Mouse (Mus musculus) cerebellum, adult 18-20 months (tissue): ENCODE results near the gene Ppp2r5d.
A peak's percentile ranks its signal among the peaks of the same experiment; 100 is the strongest.

Experiments
- DNase-seq, 2 experiments: peaks; one replicate each; pipeline ENCODE4 v3.0.0; 2021

The Ppp2r5d gene

DNA sequence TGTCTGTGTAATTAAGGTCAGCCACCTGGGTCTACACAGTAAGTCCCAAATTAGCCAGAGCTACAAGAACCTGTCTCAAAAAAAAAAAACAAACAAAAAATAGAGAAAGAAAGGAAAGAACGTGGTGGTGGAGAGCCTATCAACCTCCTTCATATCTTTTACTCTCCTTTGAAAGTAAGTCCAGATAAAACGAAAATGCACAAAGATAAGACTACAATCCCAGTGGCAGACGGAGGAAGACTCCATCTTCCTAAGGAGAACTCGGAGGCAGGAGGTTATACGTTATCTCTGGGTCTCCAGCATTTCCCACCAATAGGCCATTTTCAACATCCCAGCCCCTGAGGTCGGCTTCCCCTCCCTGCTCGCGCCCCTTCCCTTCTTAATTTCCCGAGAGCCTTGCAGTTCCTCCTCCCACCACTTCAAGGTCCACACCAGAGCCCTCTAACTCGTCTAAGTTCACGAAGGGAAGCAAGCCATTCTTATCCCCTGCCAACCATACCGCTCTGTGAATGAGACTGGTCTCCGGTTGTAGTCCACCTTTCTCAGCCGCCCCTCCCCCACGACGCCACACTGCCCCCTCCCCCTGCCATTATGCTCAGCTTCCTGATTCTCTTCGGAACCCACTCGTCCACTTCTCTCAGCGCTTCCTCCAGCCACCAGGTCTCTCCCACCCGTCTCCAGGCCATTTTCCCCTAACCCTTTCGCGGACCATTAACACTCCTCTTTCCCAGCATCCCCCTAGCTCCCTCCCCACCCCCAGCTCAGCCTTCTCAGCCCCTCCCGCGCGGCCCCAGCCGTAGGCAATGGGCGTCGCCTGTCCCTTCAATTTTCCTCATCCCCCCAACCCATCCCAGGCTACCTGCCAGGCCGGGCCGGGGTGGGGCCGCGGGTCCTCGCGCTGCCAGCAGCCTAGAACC, 24.8 kb downstream of the Ppp2r5d start:
- peak; percentile 44 to 58 for DNase-seq

DNA sequence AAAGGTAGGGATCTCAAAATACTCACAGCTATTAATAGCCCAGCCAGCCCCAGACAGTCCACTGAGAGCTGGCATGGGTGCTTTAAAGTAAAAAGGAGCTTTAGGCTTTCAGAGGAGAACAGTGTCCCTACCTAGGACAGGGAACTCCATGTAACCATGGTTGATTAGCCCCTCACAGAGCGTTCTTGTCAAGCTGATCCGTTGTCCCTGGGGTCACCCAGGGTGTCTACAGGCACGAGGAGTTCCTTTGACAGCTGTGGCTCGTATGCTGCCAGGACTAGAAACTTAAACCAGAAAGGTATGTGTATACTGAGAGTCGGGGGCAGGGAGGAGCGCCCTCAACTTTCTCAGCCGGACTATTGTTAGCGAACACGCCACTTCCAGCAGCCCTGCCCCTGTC, 26.0 kb downstream of the Ppp2r5d start:
- DNase-seq = no peak

DNA sequence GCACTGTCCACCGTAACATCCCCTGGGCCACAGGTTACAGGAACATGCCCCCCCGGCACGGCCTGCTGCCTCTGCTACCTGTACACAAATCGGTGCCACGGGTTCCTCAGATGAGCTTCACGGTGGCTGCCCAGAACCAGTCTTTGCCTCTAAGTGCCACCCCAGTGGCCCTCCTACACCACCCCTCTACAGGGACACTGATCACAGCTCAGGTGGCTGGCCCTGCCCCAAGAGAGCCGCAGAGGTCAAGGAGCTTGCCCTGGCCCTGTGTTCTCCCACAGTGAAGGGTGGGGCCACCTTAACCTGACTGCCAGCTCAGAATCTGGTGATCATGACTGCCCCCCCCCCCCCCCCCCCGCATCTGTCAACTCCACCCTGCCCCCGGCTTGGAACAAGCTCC, 26.5 kb downstream of the Ppp2r5d start, which contains the start of gene Mea1:
Gene Mea1 (plus strand): TSS at position 378 of the 400 bp plus-strand sequence.
- DNase-seq = no peak

DNA sequence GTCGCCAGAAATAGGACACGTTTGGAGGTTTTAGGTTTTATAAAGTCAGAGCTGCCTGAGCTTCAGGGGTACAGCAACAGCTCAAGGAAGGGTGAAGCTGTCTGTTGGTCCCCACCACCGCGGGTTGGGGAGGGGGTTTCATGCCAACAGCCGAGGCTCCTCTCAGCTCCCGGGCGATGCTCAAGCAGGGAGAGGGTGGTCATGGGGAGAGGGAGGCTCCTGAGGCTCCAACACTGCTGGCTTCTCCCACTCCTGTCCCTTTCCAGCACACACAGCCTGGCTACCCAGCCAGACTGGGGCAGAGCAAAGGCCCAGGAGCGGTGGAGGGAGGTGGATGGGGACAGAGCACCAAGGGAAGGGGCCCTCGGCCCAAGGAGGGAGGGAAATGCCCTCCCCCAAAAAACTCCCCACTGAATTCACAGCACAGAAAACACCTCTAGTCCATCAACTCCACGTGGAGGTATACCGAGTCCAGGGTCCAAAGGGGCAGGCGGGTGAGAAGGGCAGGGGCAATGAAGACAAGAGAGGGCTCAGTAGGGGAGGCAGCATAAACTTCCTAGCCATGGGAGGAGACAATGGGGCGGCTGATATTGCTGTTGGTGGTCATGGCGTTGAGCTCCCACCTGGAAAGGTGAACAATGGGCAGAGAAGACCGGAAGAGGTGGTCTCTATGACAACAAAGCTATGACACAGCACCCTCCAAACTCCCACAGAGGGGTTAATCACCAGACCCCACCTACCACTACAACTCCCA, 30.2 kb downstream of the Ppp2r5d start:
- DNase-seq = peak in 1 of 2 experiments; percentile 24

DNA sequence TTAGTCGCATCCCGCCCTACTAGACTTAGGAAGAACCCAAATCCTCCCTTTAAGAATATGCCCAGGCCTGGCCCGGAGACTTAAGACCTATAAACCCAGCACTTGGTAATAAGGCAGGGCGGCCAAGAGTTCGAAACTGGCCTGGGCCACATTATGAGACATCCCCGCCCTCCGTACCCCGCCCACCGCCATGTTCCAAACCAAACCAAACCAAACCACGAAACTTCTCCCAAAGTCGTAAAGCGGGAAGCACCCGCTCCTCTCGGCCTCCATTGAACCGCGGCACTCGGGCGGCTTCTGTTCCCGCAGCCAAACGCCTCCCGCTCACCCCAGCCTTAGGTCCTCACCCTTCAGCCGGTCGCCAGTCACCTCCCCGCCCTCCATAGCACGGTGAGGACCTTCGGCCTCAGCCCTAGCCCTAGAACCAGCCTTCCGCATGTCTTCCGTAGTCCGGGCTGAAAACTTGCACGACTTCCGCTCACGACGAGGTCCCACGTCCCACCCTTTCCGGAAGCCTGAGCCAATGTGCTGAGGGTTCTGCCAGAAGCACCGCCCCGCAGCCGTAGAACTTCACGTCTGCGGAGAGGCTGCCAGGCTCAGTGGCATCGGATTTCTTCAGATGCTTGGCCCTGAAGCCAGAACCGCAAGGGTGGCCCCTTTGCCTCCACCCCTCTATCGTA, 30.9 kb downstream of the Ppp2r5d start, which contains the start of gene Rrp36:
Gene Rrp36 (minus strand): TSS at position 503 of the 680 bp plus-strand sequence.
- DNase-seq = peak; percentile 85 to 92

DNA sequence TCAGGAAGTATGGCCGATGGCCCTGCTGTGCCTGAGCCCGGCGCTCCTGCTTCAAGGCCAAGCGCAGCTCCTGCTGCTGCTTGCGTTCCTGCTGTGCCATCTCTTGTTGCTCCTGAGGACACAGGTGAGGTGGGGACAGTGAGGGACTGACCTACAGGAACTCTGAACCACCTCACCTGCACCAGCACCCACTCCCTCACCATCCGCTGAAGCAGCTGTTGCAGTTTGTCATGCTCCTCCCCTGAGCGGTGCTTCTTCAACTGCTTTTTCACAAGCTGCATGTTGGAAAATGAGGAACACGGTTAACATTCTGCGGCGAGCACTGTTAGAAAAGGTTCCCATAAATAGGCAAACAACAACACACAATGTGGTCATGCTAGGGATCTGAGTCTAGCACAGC, 35.0 kb downstream of the Ppp2r5d start:
- no peak for DNase-seq

DNA sequence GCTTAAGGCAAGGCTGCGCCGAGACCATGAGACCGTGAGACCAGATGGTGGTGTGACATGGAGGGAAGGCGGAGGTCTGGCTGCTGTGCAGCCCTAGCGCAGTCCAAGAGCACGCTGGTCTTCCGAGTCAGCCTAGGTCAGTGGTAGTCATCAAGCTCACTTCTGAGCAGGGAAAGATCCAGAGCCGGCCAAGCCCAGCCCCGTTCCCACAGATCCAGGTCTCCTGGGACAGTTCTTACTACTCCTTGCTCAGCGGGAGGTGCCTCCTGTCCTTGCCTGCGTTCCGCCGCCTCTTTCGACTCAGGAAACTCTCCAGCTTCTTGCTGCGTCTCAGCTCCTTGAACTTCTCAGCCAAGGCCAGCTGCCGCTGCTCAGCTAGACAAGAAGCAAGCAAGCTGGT, 37.2 kb downstream of the Ppp2r5d start:
- no peak for DNase-seq

DNA sequence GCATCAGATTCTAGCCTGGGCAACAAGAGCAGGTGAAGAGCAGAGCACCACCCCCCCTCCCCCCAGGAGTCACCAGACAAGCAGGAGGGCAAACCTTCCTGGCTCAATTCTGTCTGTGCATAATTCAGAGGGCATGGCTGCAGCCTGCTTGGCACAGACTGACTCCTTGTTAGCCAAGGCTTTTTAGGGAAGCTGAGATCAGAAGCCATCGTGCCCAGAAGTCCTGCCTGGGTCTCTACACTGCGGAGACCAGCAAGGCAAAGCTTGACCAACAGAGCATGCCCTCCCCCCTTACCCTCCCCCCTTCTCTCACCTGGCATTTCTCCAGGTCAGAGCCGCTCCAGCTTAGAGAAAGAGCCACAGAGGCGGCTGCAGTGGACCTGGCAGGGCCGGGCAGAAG, 42.2 kb downstream of the Ppp2r5d start:
- DNase-seq = peak; percentile 69 to 79

DNA sequence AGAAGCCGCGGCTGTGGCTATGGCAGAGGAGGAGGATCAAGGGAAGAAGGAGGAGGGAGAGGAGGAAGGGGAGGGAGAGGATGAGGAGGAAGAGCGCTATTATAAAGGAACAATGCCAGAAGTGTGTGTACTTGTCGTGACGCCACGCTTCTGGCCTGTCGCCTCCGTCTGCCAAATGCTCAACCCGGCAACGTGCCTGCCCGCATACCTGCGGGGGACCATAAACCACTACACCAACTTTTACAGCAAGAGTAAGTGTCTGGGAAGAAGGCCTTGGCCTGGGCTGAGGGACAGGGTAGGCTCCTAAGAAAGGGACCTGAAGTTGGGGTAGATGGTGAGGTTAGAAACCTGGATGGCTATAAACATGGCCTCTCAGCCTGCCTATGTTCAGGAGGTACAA, 42.9 kb downstream of the Ppp2r5d start:
- peak; percentile 69 to 74 for DNase-seq

DNA sequence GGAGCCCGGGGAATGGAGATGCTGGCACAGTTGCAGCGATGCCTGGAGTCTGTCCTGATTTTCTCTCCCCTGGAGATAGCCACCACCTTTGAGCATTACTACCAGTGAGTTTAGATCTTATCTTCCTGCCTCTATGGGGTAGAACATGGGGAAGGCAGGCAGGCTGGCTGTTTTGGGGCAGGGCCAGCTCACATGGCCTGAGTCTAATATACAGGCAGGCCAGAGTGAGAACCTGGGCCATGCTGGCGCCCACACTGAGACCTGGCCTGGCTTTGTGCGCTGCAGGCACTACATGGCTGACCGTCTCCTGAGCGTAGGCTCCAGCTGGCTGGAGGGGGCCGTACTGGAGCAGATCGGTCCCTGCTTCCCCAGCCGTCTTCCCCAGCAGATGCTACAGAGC, 43.6 kb downstream of the Ppp2r5d start:
- peak; percentile 71 to 75 for DNase-seq

DNA sequence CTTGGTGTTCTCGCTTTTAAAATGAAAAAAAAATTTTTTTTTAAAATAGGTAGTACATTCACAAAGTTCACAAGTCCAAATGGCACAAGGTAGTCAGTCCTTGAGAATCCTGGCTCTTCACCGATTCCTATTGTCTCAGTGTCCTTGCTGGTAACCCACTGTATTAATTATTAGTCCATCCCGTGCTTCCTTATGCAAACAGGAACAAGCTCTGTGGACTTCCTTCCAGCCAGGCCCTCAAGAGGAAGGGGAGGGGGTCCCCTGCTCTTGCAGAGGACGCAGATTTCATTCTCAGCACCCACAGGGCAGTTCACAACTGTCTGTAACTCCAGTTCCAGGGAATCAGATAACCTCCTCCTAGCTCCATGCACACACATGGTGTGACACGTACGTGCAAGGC, 48.9 kb downstream of the Ppp2r5d start:
- DNase-seq = no peak

DNA sequence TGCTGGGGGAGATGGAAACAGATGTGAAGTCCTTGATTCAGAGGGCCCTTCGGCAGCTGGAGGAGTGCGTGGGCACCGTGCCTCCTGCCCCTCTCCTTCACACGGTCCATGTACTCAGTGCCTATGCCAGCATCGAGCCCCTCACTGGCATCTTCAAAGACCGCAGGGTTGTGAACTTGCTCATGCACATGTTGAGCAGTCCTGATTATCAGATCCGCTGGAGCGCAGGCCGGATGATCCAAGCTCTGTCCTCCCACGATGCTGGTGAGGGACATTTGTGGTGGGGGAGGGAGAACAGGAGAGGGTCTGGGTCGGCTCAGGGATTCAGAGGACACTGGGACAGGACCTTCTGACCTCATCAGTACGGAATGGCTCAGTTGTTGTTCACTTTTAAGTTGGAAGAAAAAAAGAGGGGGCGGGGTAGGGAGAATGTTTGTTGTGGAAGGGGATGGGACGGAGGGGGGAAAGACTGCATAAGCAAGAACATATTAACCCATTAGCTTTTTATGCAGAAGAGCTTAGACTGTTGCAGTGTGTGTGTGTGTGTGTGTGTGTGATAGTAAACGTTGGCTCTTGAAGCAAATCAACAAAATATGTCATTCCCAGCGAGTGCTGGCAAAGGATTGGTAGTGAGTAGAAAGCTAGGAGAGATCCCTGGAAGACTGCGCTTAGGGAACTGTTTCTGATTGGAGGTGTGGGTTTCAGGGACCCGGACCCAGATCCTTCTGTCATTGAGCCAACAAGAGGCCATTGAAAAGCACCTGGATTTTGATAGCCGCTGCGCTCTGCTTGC, 53.0 kb downstream of the Ppp2r5d start:
- no peak for DNase-seq

DNA sequence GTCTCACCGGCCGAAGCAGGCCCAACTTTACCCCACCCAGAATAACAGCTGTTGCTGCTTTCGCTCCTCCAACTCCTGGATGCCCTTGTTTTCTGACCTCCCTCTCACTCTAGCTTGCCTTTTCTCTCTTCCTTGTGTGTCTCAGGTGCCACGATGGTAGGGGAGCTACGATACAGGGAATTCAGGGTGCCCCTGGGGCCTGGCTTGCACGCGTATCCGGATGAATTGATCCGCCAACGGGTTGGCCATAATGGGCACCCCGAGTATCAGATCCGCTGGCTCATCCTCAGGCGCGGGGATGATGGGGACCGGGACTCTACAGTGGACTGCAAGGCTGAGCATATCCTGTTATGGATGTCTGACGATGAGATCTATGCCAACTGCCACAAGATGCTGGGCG, 53.6 kb downstream of the Ppp2r5d start:
- no peak for DNase-seq

DNA sequence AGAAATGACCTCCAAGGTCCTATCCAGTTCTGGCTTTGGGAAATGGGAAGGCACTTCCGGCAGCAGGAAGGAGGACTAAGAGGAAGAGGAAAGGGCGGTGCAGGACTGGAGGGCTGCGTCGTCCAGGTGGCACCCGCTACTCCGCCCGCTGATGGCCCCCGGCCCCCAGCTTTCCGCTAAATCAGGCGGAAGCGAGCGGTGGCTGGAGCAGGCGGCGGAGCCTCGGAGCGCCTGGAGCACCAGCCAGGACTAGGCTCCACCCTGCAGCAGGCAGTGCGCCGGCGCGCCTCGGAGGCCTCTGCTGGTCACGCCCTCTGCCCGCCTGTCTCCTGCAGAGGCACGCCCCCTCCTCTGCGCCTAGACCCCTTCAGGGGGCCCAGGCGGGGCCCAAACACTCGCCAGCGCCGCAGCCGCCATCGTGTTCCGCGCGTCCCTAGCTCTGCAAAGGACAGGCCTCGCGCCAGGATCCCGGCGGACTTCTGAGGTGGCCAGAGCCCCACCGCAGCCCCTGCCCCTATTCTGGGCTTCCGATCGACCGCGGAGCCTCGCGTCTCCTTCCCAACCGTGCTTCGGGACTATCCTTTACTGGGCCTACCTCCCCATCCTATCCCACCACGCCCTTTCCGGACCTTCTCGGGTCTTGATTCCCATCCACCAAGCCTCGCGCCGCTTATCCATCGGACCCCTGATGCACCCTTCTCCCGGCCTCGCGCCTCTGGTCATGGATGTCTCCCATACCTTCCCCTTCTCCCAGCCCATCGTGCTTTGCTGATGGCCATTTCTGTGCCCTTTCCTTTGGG, 54.5 kb downstream of the Ppp2r5d start, which contains the start of gene Cul7:
Gene Cul7 (plus strand): TSS at position 106 of the 800 bp plus-strand sequence.
- DNase-seq = peak; percentile 89 to 92

DNA sequence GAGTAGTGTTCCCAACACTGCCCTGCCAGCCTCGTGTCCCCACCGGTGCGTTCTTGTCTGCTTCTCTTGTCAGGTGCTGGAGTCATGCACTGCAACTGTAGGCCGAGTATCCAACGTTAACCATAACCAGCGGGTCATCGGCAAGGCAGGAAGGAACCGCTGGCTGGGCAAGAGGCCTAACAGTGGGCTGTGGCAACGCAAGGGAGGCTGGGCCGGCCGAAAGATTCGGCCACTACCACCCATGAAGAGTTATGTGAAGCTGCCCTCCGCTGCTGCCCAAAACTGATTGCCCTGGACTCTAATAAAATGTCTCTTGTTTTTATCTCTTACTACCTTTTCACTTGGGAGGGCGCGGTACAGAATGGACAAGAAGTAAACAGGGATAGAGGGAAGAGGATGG, 55.1 kb downstream of the Ppp2r5d start:
- DNase-seq = peak in 1 of 2 experiments; percentile 39

DNA sequence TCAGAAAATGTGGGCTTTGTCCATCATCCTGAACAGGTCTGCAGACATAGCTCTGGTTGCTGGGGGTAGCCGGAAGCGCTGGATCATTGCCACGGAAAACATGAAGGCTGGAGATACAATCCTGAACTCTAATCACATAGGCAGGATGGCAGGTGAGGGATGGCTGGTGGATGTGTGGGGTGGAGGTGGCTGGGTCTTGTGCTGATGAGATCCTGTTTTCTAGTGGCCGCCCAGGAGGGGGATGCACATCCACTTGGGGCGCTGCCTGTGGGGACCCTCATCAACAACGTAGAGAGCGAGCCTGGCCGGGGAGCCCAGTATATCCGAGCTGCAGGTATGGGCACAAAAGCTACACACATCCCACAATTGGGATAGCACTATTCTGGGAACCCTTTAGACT, 56.5 kb downstream of the Ppp2r5d start:
- DNase-seq = no peak

DNA sequence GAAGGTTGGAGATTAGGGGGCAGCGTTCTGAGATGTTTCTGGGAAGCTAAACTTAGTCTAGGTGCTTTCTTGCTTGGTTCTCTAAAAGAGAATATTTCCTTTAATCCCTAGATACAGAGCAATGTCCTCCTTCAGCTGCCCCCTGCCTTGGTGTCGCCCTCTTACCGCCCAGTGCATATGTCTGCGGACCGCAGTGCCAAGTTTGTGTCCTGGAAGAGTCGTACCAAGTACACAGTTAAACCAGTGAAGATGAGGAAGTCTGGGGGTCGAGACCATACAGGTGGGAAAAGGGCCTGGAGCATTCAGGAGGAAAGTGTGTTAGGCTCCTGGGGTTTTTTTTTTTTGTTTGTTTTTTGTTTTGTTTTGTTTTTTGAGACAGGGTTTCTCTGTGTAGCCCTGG, 57.6 kb downstream of the Ppp2r5d start:
- no peak for DNase-seq

DNA sequence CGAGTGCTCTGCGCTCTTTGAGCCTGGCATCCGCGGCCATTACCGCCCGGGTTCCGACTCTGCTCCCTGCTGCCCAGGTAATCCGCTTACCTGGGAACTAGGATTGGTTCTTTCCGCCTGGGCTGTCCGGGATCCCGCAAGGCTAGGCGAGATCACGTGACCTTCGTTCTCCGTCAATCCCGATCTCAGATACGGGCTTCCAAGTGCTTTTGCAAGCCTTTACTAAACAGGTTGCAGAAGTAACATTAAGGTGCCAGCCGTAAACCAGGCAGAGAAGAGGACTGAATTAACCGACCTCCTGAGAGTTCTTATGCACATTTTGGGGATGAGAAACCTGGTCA, 58.6 kb downstream of the Ppp2r5d start:
- no peak for DNase-seq

DNA sequence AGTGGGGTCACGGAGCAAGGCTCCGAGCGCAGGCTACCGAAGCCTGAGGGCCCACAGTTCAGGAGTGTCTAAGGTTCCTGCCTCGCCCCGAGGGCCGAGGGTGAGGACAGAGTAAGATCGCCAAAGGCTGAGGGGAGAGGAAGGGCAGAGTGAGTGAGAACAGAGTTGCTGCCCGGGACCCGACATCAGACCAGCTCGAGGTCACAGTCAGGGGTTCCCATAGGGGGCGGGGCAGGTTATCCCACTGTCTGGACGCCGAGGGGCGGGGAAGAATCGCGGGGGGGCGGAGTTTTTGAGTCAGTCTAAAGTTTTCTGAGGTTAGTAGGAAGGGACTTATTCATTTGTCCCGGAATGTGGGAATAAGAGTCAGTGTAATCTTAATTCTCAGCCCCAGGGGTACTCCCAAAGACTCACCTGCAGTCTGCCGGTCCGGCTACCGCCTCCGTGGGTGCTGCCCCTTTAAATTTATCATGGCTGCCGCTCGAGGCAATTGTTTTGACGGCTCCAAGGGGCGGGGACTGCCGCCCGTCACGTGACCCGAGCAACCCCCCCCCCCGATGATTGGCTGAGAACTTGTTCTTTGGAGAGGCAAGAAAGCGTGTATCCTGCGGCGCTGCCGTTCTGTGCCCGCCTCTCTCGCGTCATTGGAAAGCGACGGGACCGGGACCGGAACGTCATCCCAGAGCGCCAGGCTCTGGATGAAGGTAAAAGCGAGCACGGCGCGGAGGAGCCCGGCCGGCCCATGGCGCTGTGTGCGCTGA, 59.2 kb downstream of the Ppp2r5d start, which contains the start of the genes Klc4 and Mrpl2:
Gene Klc4 (minus strand): TSS at position 462 of the 761 bp plus-strand sequence.
Gene Mrpl2 (plus strand): TSS at position 669 of the 761 bp plus-strand sequence.
- DNase-seq = peak; percentile 97 to 99

DNA sequence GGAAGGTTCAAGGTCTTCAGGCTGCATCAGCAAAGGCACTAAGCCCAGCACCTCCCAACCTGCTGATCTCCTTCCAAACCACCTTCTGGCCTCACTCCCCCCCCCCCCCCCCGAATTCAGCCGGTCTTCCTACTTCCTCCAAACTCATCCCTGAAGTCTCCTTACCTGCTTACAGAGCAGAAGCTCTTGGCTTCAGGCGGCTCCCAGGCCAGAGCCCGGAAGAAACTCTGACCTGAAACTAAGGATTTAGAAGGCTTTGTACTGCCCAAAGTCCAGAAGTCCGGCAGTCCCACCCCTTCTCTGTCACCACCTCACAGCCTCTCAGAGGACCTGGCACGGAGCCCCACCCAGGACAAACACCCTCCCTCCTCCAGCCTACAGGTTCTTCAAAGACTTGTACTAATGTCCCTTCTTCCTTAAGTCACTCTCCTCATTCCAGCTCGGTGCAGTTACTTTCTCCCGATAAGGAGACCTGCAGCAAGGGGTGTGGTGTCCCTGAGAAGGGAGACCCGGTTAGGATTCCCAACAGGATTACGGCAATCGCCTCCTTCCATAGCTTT, 59.9 kb downstream of the Ppp2r5d start:
- DNase-seq = peak; percentile 62 to 67
